ENCODE assay signal across 23 mouse cellular contexts in the genomic region with DNA sequence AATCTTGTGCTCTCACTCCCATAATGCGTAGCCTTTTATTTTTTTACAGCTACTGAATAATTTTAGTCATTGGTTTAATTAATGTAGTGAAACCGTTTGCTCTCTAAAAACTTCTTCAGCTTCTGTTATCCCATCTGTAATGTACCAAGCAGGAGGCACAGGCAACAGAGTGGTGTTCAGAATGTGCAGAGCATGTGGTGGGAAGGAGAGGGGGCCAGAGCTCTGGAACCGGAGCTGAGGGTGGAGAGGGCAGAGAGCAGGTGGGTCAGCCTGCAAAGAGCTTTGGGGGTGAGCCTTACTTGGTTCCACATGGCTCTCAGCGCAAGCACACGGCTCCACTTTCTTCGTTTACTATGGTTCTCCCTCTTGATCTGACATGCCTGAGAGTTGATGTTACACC.
DNase-seq lines count a peak whose midpoint lies in the region; ATAC-seq and TF ChIP-seq lines count a peak whose summit lies in the region.
"Had no signal": no experiment of that assay in that cellular context is flagged by ENCODE, and none has a peak within 500 bp of the region (broad histone marks: within the 10 kb centered on the region; RNA-seq: fewer than 3 reads in every experiment).

No protein-coding gene starts in this region.

- no peaks in the 10 kb centered on the region for H3K27me3 ChIP-seq in forebrain, embryonic 14.5 days (replicated peaks; ENCODE audit: control insufficient read depth, insufficient read depth, low read length)
- peaks cover 11% of the 10 kb centered on the region; the same call in 1 of the 2 replicates for H3K27me3 ChIP-seq in forebrain, embryonic 12.5 days
- peaks cover 2% of the 10 kb centered on the region; the same call in 1 of the 2 replicates for H3K27me3 ChIP-seq in forebrain, embryonic 16.5 days (replicated peaks; ENCODE audit: control insufficient read depth, insufficient read depth, low read length)
- H3K27me3 ChIP-seq in limb, embryonic 10.5 days (ENCODE audit: low read depth, poor library complexity, severe bottlenecking), result peaks cover 10% of the 10 kb centered on the region
- no peaks in the 10 kb centered on the region for H3K27me3 ChIP-seq in cerebellum, adult 2 months (ENCODE audit: control insufficient read depth, insufficient read depth, low read length)
- H3K27me3 ChIP-seq: liver, embryonic 12.5 days had no signal

- TF ChIP-seq CTCF in cerebellum, adult 2 months (IDR thresholded peaks at IDR 0.05; ENCODE audit: borderline replicate concordance, insufficient read depth, low read depth, low read length), result no peak

- no peaks in the 10 kb centered on the region for H3K36me3 ChIP-seq in forebrain, embryonic 14.5 days (ENCODE audit: control insufficient read depth, insufficient read depth, low read length)
- H3K36me3 ChIP-seq in forebrain, embryonic 12.5 days (replicated peaks), result no peaks in the 10 kb centered on the region
- no peaks in the 10 kb centered on the region for H3K36me3 ChIP-seq in forebrain, embryonic 16.5 days (ENCODE audit: control insufficient read depth, insufficient read depth)
- H3K36me3 ChIP-seq in limb, embryonic 10.5 days, result no peaks in the 10 kb centered on the region
- H3K36me3 ChIP-seq: heart, embryonic 15.5 days; limb, embryonic 12.5 days; liver, embryonic 12.5 days had no signal

- WGBS in forebrain, embryonic 14.5 days, result 56% methylated on average over 6 of the region's 6 CpGs
- 63% methylated on average over 6 of the region's 6 CpGs for WGBS in forebrain, embryonic 12.5 days
- whole genome bisulfite sequencing in forebrain, embryonic 16.5 days, result 59% methylated on average over 6 of the region's 6 CpGs
- 49% methylated on average over 6 of the region's 6 CpGs for WGBS in limb, embryonic 10.5 days
- 66% methylated on average over 6 of the region's 6 CpGs for WGBS in cerebellum, adult 2 months

- peak; percentile 45; the same call in 1 of the 2 replicates for ATAC-seq in forebrain, embryonic 14.5 days
- no peak for ATAC-seq in forebrain, embryonic 12.5 days (ENCODE audit: low FRiP score)
- peak; percentile 48; the same call in 1 of the 2 replicates for ATAC-seq in forebrain, embryonic 16.5 days
- ATAC-seq: CD4-positive, CD25-positive, alpha-beta regulatory T cell, adult 4 months; inflammation-experienced regulatory T-cells, adult 6 months; liver, embryonic 12.5 days had no signal

- no peaks in the 10 kb centered on the region for H3K9me3 ChIP-seq in forebrain, embryonic 14.5 days (replicated peaks; ENCODE audit: control insufficient read depth, low read length)
- H3K9me3 ChIP-seq in forebrain, embryonic 12.5 days, result no peaks in the 10 kb centered on the region
- H3K9me3 ChIP-seq in forebrain, embryonic 16.5 days (ENCODE audit: control insufficient read depth, low read length), result no peaks in the 10 kb centered on the region
- H3K9me3 ChIP-seq in limb, embryonic 10.5 days (replicated peaks), result no peaks in the 10 kb centered on the region
- H3K9me3 ChIP-seq: heart, embryonic 15.5 days; limb, embryonic 12.5 days; liver, embryonic 12.5 days had no signal

- peaks cover 2% of the 10 kb centered on the region; the same call in 1 of the 2 replicates for H3K4me1 ChIP-seq in forebrain, embryonic 14.5 days (ENCODE audit: control insufficient read depth, insufficient read depth, low read length)
- peaks cover 10% of the 10 kb centered on the region; the same call in 1 of the 2 replicates for H3K4me1 ChIP-seq in forebrain, embryonic 12.5 days
- peaks cover 4% of the 10 kb centered on the region; the same call in 1 of the 2 replicates for H3K4me1 ChIP-seq in forebrain, embryonic 16.5 days (replicated peaks; ENCODE audit: control insufficient read depth, insufficient read depth, low read length)
- H3K4me1 ChIP-seq in limb, embryonic 10.5 days, result peaks cover 28% of the 10 kb centered on the region
- no peaks in the 10 kb centered on the region for H3K4me1 ChIP-seq in cerebellum, adult 2 months (ENCODE audit: control insufficient read depth, insufficient read depth, low read length)
- H3K4me1 ChIP-seq: heart, embryonic 15.5 days; liver, embryonic 12.5 days had no signal

- TF ChIP-seq POLR2A in cerebellum, adult 2 months (IDR thresholded peaks at IDR 0.05; ENCODE audit: borderline replicate concordance, insufficient read depth, low read length), result no peak

- no peak overlapping the region for H3K4me2 ChIP-seq in forebrain, embryonic 14.5 days (ENCODE audit: low read length)
- no peak overlapping the region for H3K4me2 ChIP-seq in forebrain, embryonic 12.5 days
- H3K4me2 ChIP-seq in forebrain, embryonic 16.5 days (ENCODE audit: low read length), result no peak overlapping the region
- H3K4me2 ChIP-seq: heart, embryonic 15.5 days; hindbrain, embryonic 14.5 days; limb, embryonic 12.5 days; liver, embryonic 12.5 days; midbrain, embryonic 11.5 days had no signal

- H3K4me3 ChIP-seq in forebrain, embryonic 14.5 days (ENCODE audit: low read depth, low read length), result no peak overlapping the region
- no peak overlapping the region for H3K4me3 ChIP-seq in forebrain, embryonic 12.5 days (replicated peaks)
- no peak overlapping the region for H3K4me3 ChIP-seq in forebrain, embryonic 16.5 days (replicated peaks; ENCODE audit: low read length)
- no peak overlapping the region for H3K4me3 ChIP-seq in limb, embryonic 10.5 days
- H3K4me3 ChIP-seq in cerebellum, adult 2 months (replicated peaks; ENCODE audit: insufficient read depth, low read depth, low read length), result no peak overlapping the region
- H3K4me3 ChIP-seq: heart, embryonic 15.5 days; limb, embryonic 12.5 days; liver, embryonic 12.5 days had no signal

- 0 out of 2 replicates have a peak overlapping the region, but pooled peaks have one; percentile 7 for H3K9ac ChIP-seq in forebrain, embryonic 14.5 days (ENCODE audit: low read length)
- no peak overlapping the region for H3K9ac ChIP-seq in forebrain, embryonic 12.5 days
- H3K9ac ChIP-seq in forebrain, embryonic 16.5 days (replicated peaks; ENCODE audit: low read depth, low read length), result no peak overlapping the region
- H3K9ac ChIP-seq: heart, embryonic 15.5 days; hindbrain, embryonic 14.5 days; limb, embryonic 12.5 days; liver, embryonic 12.5 days had no signal

- peak; percentile 25 for DNase-seq in forebrain, embryonic 14.5 days (ENCODE audit: low spot score)
- DNase-seq in layer of hippocampus, adult 9-10 months (ENCODE audit: low spot score), result peak; percentile 56
- peak; percentile 34 for DNase-seq in limb, embryonic 10.5 days (ENCODE audit: low spot score)
- no peak for DNase-seq in kidney, adult 18-20 months
- DNase-seq in cerebellum, adult 2 months, result no peak
- DNase-seq: adrenal gland, postnatal 25 days; cerebellum, postnatal 14 days; heart, postnatal 4 days; kidney, adult 2 months; lung, adult 2 months; lung, postnatal 14 days; right cerebral cortex, adult 18-20 months; right cerebral cortex, postnatal 4 days had no signal

- H3K27ac ChIP-seq in forebrain, embryonic 14.5 days (ENCODE audit: low read depth, low read length), result no peak overlapping the region
- no peak overlapping the region for H3K27ac ChIP-seq in forebrain, embryonic 12.5 days
- H3K27ac ChIP-seq in forebrain, embryonic 16.5 days (ENCODE audit: low read length), result no peak overlapping the region
- H3K27ac ChIP-seq in limb, embryonic 10.5 days, result no peak overlapping the region
- H3K27ac ChIP-seq in cerebellum, adult 2 months (ENCODE audit: insufficient read depth, low read length), result no peak overlapping the region
- H3K27ac ChIP-seq: heart, embryonic 15.5 days; hindbrain, embryonic 14.5 days; kidney, postnatal 0 days; limb, embryonic 12.5 days; liver, embryonic 12.5 days had no signal

Comparison
In these comparisons a context has a peak if more than half of its experiments do, and no peak if none do; other contexts are left out.
1. DNase-seq: peak in forebrain, embryonic 14.5 days (single experiment), layer of hippocampus, adult 9-10 months (single experiment) and limb, embryonic 10.5 days (single experiment); none in kidney, adult 18-20 months (single experiment) and cerebellum, adult 2 months (0 of 2).